Mouse (Mus musculus): ENCODE measurements around the gene Smo. TPM values are rescaled to one million over a fixed set of nuclear protein-coding genes. Genes with fewer than 3 reads are reported as not detected.
A peak's percentile ranks its signal among the peaks of the same experiment; 100 is the strongest.
"Not testable (repeated sequence)": the region's sequence is repeated elsewhere in the genome, so short reads cannot be mapped to it uniquely, and the experiment has no call there.

Smo gene
- total RNA-seq, 4 experiments from 2014 or later = 43.4 to 55.3 (median 50.2) TPM

DNA sequence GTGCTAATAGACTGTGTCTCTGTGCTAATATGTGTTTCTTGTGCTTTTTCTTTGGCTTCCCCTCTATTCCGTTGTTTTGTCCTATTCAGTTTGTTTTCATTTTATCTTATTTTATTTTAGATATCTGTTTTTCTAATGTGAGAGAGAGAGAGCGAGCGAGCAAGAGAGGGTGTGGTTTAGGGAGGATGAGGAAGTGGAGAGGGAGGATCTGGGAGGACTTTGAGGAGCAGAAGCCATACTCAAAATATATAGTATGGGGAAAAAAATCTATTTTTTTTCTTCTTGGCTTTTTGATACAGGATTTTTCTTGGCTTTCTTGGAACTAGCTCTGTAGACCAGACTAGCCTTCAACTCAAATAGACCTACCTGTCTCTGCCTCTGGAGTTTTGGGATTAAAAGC, 7.3 kb upstream of the Smo start:
- no peak for DNase-seq

DNA sequence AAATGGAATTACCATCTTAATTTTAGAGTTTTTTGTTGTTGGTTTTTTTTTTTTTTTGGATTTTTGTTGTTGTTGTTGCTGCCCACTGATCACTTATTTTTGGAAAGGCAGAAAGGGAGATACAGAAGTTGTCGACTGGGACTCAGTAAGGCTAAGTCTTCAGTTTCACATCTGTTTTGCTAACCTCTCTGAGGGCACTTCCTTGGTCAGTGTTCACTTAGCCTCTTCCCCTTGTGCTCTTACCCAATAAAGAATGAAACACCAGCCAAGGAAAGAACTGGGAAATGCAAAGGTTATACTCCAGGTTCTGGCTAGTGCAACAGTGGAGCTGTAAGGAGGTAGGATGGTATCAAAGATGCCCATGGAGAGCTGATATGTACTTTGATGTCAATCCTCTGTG, 5.8 kb upstream of the Smo start:
- DNase-seq = no peak

DNA sequence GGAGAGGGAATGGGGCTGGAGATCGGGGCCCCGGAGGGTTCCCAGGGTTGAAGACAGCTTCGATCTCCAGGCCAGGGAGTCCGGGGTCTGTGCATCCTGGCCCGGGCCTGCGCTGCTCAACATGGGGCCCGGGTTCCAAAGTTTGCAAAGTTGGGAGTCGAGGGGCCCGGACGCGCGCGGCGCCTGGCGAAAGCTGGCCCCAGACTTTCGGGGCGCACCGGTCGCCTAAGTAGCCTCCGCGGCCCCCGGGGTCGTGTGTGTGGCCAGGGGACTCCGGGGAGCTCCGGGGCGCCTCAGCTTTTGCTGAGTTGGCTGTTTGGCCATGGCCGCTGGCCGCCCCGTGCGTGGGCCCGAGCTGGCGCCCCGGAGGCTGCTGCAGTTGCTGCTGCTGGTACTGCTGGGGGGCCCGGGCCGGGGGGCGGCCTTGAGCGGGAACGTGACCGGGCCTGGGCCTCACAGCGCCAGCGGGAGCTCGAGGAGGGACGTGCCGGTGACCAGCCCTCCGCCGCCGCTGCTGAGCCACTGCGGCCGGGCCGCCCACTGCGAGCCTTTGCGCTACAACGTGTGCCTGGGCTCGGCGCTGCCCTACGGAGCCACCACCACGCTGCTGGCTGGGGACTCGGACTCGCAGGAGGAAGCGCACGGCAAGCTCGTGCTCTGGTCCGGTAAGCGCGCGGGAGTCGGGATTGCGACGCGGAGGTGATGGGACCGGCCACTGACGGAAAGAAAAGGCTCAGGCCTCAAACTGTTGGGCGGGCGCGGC, 567 bp downstream of the Smo start:
- peak; percentile 47 for DNase-seq

DNA sequence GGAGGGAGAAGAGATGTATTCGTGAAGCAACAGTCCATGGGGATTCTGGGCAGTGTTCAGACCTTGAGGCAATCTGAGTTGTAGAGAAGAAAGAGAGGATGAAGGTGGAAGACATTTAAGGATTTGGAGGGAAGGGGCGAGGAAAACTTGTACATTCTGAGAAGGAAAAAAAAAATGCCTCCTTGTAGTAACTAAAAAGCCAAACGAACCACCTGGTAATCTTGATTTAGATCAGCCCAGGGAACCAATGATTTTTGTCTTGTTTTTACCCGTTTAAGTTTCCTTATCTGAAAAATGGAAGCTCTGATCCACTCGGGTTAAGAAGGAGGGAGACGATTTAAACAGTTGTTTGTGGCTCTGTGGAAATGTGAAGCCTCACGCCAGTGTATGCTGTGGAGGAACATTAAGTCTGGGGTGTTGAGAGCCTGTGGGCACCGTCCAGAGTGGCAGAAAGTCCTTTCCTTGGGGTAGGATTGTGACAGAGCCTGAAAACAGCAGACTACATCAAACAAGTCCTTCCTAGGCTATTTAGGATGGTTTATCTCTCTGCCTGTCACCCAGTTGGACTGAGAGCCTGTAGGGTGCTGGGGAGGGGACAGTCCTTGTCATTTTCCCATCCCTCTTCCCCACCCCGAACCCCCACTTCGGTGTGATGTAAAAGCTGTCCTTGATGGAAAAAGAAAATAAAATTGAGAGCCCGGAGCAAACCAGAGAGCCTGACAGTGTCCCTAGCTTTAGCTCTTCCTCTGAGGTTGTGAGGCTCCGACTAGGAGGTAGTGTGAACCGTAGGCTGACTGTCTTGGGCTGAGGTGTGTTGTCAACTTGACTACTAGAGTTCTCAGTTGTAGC, 1.5 kb downstream of the Smo start:
- no peak for DNase-seq

DNA sequence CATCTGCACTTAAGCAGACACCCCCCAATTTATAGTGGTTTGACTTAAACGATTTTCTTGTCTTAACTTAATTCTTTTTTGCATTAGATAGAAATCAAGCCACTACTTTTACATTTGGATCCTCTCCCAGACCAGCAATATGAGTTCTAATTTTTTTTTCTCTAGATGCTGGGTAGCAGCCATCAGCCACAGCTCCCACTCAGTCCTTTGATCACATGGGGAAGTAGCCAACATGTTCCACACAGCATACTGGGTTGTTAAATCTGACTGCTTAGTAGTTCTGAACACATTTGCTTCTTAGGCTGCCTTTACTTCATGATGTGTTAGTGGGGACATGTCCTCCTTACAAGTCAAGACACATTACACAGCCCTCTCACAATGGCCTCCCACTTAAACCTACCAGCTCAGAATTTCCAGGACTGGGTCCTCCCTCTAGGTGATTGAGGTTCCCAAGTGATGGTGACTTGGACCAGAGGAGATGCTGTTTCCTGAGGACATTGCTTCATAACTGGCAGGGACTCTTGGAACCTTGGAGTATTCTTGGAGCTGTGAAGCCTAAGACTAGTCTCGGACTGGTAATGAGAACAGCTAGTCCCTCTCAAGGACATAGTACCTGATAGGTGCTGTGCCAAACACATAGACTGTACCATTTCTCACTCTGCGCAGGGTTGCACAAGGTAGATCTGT, 16.3 kb downstream of the Smo start:
- DNase-seq = no peak

DNA sequence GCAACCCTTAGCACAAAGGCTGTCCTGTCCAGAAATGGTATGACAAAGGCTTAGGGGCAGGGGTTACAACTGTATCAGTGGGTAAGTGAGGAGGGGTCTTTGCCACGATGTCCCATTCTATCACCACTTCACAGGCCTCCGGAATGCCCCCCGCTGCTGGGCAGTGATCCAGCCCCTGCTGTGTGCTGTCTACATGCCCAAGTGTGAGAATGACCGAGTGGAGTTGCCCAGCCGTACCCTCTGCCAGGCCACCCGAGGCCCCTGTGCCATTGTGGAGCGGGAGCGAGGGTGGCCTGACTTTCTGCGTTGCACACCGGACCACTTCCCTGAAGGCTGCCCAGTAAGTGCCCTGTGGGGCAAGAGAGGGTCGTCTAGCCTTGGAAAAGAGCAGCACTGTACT, 18.0 kb downstream of the Smo start:
- no peak for DNase-seq

DNA sequence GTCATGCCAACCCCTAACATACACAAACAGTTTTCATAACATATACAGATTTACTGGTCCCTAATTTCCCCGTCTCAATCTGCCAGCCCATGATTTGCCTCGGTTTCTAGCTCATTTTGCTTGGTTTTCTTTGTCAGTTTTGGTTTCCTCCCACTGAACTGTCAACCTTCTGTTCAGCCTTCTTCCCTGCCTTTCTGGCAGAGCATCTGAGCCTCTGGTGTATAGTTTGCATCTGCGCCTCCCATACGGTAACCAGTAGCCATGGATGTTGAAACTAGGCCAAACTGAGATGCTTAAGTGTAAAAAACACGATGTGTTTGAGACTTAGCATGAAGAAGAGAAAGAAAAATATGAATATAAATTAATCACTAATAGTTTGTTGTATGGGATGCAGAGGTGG, 20.7 kb downstream of the Smo start:
- DNase-seq = no peak

DNA sequence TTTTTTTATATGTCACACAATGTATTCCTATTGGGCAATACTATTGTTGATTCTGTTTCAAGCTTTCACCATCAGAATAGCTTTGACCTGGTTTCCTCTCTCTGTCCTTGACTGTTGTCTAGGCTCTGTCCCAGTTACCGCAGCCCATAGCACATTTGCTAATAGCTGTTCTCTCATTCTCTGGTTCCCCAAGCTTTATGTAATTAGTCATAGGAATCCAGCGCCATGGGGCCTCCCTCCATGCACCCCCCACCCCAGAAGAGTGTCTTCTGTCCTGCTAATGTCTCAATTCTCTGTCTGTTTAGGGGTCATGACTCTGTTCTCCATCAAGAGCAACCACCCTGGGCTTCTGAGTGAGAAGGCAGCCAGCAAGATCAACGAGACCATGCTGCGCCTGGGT, 21.2 kb downstream of the Smo start:
- DNase-seq = peak; percentile 33

DNA sequence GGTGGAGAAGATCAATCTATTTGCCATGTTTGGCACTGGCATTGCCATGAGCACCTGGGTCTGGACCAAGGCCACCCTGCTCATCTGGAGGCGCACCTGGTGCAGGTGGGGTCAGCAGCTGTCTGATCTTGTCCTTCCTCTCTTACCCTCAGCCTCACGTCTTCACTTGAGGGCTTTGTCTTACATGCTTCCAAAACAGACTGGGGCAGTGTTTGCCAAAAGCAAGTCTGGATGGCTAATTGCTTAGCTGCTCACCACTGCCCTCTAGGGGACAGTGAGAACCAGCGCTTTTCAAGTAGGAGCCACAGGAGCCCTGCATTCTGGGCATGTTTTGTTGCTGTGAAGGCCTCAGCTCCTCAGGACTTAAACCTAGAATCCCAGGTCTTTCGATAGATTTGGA, 23.1 kb downstream of the Smo start:
- DNase-seq = peak; percentile 55

DNA sequence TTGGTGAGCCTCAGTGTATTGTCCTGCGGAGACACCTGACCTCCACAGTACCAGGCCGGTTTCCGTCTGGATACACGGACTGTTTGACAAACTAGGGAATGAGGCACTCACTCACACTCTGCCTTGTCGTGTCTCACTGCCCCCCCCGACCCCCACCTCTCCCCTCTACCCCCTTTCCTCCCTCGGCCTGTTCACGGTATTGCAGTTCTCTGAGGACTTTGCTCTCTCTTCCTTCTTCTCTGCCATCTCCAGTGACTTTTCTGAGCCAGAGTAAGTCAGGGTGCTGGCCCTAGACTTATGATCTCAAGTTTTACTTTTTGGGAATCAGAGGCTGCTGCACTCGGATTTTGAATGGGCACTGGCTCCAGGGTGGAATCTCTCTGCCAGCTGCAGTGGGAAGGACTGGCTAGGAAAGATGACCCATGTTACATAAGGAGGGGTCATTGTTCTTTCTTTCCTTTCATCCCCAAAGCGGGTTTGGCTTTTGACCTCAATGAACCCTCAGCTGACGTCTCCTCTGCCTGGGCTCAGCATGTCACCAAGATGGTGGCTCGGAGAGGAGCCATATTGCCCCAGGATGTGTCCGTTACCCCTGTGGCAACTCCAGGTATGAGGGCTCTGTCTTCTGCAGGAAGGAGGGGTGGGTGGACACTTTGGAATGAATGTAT, 23.8 kb downstream of the Smo start:
- no peak for DNase-seq

DNA sequence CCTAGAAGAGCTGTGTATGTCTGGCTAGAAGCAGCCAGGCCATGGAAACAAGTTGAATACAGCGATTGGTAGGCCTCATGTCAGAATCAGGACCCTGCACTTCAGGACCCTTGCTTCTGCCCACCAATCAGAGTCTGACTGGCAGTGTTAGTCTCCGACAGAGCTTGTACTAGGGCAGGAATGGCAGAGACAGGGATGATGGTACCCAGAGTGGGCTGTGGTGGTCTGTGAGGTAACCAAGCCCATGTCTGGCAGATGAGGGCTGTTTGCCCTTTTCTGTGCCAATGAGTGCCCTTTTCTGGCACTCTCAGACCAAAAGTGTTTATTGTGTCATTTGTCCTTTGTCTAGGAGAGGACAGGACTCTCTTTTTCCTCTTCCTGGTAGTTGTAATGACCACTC, 25.1 kb downstream of the Smo start:
- DNase-seq = not testable (repeated sequence)

DNA sequence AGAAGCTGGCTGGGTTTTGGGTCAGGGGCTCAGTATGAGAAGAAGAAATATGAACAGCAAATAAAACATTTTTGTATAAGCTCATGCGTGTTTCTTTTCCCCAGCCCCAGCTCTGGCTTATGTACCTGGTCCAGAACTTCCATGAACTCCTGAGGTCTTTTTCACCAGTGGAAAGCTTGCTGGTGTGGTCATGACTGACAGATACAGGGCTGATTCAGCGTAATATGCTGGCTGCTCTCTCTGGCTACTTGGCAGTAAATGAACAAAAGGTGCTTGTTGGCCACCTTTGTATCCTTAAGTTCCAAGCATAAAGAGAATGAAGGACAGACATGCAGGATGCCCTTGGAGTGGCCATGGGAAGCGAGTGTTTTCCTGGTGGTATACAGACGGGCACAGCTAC, 26.0 kb downstream of the Smo start:
- no peak for DNase-seq

DNA sequence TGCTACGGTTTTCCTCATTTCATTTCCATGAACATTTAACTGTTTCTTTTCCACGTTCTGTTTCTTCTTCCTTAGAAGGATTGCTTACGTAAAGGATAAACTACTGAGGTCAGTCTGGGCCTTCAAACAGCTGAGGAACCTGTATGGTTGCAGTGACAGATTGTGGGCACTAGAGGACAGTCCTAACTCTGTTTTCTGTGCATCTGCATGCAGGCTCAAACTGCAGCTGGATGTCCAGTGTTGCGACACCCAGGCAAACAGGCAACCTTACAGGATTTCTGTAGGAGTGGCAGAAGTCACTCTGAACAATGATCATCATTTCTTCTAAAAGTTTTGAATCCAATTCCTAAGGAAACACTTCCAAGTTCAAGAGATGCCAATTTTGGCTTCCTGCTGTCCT, 27.2 kb downstream of the Smo start:
- DNase-seq = no peak

DNA sequence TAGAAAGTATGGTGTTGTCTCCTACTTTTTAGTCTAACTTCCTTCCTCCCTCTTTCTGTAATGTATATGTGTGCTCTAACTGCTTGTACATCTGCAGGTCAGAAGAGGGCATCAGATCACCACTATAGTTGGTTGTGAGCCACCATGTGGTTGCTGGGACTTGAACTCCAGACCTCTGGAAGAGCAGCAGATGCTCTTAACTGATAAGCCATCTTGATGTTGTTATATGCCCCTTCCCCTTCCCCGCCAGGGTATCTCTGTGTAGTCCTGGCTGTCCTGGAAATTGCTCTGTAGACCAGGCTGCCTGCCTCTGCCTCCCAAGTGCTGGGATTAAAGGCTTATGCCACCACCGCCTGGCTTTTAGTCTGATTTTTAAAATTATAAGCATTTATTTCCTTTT, 31.6 kb downstream of the Smo start:
- no peak for DNase-seq

DNA sequence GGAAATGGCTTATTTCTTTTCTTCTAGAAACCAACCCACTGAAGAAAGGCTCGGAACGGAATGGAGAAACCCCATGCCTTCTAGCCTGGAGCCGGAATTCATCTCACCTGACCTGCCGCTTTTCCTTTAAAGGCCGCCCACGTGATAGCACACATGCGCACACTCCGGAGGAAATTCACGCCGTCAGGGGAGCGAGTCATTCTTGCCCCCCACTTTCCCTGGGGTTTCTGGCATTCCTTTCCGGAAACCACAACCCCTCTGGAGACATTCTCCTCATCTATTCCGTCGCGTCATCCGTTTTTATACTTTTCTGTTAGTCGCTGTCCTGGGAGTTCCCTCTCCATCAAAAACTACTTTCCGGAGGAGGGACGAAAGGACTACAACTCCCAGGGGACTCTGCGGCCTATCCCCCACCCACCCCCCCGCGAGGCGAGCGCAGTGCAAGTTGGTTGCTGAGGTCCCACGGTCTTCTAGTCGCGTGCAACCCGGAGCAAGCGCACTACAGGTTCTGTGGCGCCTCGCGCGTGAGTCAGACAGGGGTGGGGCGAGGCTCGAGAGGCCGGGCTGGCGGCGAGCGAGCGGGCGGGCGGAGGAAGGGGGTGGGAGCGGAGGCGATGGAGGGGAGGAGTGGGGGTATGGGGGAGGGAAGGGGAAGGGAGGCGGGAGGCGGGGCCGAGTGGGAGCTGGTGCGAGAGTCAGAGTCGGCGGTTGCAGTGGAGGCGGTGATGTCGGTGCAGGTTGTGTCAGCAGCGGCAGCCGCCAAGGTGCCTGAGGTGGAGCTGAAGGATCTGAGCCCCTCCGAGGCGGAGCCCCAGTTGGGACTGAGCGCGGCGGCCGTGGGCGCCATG, 32.7 kb downstream of the Smo start, which contains the start of gene Ahcyl2:
Ahcyl2 (plus strand) TSS at position 199 of the 848 bp plus-strand sequence.
- DNase-seq = peak; percentile 97

DNA sequence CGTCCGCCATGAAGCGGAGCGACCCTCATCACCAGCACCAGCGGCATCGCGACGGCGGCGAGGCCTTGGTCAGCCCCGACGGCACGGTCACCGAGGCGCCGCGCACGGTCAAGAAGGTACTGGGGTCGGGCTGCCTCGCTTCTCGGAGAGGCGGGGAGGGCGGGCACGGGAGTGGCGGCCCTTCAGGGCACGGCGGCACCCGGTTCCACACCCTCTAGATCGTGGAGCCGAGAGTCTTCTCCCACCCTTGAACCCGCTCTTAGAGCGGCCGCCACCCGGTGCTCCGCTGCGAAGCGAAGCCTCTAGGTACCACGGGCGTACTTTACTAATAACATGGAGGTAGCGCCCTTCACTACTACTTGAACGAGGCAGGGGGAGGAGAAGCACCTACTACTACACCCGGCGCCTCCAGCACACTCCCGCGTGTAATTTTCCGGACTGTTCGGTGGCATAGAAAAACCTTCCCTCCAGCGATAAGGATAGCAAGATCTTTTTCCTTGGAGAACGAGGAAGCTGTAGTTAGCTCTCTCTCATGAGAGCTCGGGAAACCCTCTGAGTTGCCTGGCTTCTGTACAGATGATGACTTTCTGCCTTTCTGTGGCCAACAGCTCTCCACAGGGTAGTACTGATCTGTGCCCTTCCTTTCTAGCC, 33.6 kb downstream of the Smo start:
- no peak for DNase-seq

DNA sequence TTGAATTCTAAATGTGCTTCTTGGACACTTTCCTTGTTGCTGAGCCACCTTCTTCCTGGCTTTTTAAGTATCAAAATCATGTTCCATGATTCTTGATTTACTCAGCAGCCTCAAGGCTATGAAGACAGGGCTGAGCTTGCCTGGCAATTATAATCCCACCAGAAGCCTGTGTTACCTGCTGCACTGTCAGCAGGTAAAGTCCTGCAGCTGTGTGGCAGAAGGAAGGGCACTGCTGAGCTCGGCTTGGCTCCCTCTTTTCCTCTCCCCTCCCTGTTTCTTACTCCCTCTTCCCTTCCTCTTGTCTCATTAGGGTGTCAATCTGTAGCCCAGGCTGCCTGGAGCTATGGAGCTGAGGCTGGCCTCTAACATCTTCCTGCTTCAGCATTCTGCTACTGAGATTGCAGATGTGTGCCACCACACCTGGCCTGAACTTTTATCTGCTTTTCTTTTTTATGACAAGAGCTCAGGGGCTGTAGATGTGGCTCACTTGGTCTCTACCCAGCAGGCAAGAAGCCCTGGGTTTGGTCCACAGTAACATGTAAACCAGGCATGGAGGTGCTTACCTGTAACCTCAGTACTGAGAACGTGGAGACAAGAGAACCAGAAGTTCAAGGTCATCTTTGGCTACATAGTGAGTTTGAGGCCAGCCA, 35.5 kb downstream of the Smo start:
- no peak for DNase-seq

DNA sequence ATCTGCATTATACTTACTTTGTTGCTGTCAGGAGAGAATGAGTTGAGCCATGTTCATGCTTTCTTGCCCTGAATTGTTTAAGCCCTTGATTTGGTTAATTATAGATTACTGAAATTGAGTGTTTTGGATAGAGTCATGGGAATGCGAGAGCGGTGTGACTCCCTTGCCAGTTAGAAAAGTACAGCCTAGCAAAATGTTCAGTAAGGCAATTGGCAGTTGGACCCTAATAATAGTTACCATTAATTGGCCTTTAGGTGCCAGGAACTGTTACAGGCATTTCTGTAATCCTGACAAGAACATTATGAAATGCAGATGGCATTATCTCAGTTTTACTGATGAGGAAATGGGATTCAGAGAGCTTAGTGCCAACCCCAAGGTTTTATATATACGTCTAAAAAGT, 36.9 kb downstream of the Smo start:
- DNase-seq = no peak

DNA sequence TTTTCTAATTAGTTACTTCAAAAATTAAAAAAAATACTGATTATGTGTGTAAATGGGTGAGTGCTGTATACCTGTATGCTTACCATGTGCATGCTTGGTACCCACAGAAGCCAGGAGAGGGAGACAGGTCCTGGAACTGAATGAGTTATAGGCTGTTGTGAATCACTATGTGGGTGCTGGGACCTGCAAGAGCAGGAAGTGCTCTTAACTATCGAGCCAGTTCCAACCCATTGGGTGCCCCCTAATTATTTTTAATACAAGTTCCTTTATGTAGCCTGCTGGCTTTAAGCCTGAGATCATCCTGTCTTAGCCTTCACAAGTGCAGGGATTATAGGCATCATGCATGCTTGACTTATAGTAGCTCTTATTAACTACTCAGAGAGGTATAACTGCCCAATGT, 38.9 kb downstream of the Smo start:
- DNase-seq = no peak

DNA sequence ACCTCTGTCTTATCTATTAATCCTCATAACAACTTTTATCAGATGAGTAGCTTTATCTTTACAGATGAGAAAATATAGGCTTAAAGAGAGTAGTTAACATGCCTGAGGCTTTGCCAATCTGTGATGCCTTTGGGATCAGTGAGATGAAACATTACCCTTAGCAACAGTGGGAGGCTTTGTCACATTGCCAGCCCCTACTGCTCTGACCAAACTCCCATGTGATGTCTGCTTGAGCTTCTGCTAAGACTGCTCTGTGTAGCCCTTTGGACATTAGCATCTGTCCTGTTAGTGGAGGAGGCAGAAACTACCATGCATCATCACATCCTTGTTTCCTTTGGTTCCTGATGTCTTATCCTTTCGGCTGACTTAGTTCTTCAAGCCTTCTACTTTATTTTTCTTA, 40.3 kb downstream of the Smo start:
- DNase-seq = no peak

Measured in adrenal gland, adult 8-10 months (tissue).